In the genomic region with DNA sequence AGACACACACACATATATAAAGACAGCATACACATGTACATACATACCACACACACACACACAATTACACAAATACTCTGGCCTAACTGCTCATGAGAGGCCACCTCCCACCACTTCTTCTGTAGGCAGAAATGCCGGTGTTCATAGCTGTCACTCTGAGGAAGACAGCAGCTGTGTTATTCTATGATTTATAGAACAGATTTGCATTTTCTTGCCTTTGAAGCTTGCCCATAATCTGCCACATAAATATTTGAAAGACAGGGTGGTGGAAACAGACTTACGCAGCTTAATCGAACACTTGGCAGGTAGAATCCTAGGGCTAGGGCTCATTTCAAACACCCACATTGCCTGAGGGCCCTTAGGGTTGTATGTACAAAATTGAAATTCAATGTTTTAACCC, we compare ENCODE assay signal across 24 mouse cellular contexts. TPM values are rescaled to one million over a fixed set of nuclear protein-coding genes. Genes with fewer than 3 reads are reported as not detected.
DNase-seq lines count a peak whose midpoint lies in the region; ATAC-seq lines count a peak whose summit lies in the region.
"Had no signal": no experiment of that assay in that cellular context is flagged by ENCODE, and none has a peak within 500 bp of the region (broad histone marks: within the 10 kb centered on the region; RNA-seq: fewer than 3 reads in every experiment).

No protein-coding gene starts in this region.

- 0 out of 2 replicates have a peak, but pooled peaks cover 8% of the 10 kb centered on the region for H3K9me3 ChIP-seq in limb, embryonic 12.5 days
- H3K9me3 ChIP-seq in limb, embryonic 10.5 days (replicated peaks) = no peaks in the 10 kb centered on the region
- H3K9me3 ChIP-seq in forebrain, embryonic 12.5 days = peaks cover 3% of the 10 kb centered on the region; the same call in 1 of the 2 replicates
- no peaks in the 10 kb centered on the region for H3K9me3 ChIP-seq in forebrain, embryonic 15.5 days
- H3K9me3 ChIP-seq in midbrain, embryonic 15.5 days = no peaks in the 10 kb centered on the region
- H3K9me3 ChIP-seq: kidney, embryonic 15.5 days; neural tube, embryonic 12.5 days had no signal

- H3K4me2 ChIP-seq in limb, embryonic 12.5 days = no peak overlapping the region
- H3K4me2 ChIP-seq in forebrain, embryonic 12.5 days = no peak overlapping the region
- 0 out of 2 replicates have a peak overlapping the region, but pooled peaks have one; percentile 0 for H3K4me2 ChIP-seq in forebrain, embryonic 15.5 days (replicated peaks)
- H3K4me2 ChIP-seq in midbrain, embryonic 15.5 days = no peak overlapping the region
- H3K4me2 ChIP-seq: kidney, embryonic 15.5 days; liver, embryonic 15.5 days; neural tube, embryonic 12.5 days had no signal

- H3K9ac ChIP-seq in limb, embryonic 12.5 days (replicated peaks) = no peak overlapping the region
- no peak overlapping the region for H3K9ac ChIP-seq in forebrain, embryonic 12.5 days
- no peak overlapping the region for H3K9ac ChIP-seq in forebrain, embryonic 15.5 days (replicated peaks)
- no peak overlapping the region for H3K9ac ChIP-seq in midbrain, embryonic 15.5 days
- H3K9ac ChIP-seq: kidney, embryonic 15.5 days; liver, embryonic 15.5 days; neural tube, embryonic 12.5 days had no signal

- intact Hi-C loops in heart, postnatal 25 days (cut with DNase I) = no loop called here

- H3K4me3 ChIP-seq in limb, embryonic 12.5 days (replicated peaks) = no peak overlapping the region
- no peak overlapping the region for H3K4me3 ChIP-seq in limb, embryonic 10.5 days
- no peak overlapping the region for H3K4me3 ChIP-seq in forebrain, embryonic 12.5 days (replicated peaks)
- no peak overlapping the region for H3K4me3 ChIP-seq in forebrain, embryonic 15.5 days
- no peak overlapping the region for H3K4me3 ChIP-seq in midbrain, embryonic 15.5 days
- H3K4me3 ChIP-seq: kidney, embryonic 15.5 days; liver, embryonic 15.5 days; neural tube, embryonic 12.5 days had no signal

- no peak for ATAC-seq in limb, embryonic 12.5 days (ENCODE audit: insufficient number of reproducible peaks, insufficient read depth, low FRiP score, low TSS enrichment, low read depth)
- no peak for ATAC-seq in forebrain, embryonic 12.5 days (ENCODE audit: low FRiP score)
- ATAC-seq in forebrain, embryonic 15.5 days (replicated peaks) = peak; percentile 62
- peak; percentile 71; the same call in 1 of the 2 replicates for ATAC-seq in midbrain, embryonic 15.5 days (replicated peaks)
- ATAC-seq: intestine, embryonic 16.5 days had no signal

- WGBS in limb, embryonic 12.5 days = 72% methylated on average over 3 of the region's 3 CpGs
- 83% methylated on average over 3 of the region's 3 CpGs for WGBS in limb, embryonic 10.5 days
- 87% methylated on average over 3 of the region's 3 CpGs for WGBS in forebrain, embryonic 12.5 days
- 47% methylated on average over 3 of the region's 3 CpGs for WGBS in forebrain, embryonic 15.5 days
- 46% methylated on average over 3 of the region's 3 CpGs for WGBS in midbrain, embryonic 15.5 days

- 0 out of 2 replicates have a peak overlapping the region, but pooled peaks have one; percentile 37 for H3K27ac ChIP-seq in limb, embryonic 12.5 days
- H3K27ac ChIP-seq in limb, embryonic 10.5 days = no peak overlapping the region
- 0 out of 2 replicates have a peak overlapping the region, but pooled peaks have one; percentile 1 for H3K27ac ChIP-seq in forebrain, embryonic 12.5 days
- H3K27ac ChIP-seq in forebrain, embryonic 15.5 days (replicated peaks) = peak overlapping the region; percentile 86
- H3K27ac ChIP-seq in midbrain, embryonic 15.5 days = peak overlapping the region; percentile 59
- H3K27ac ChIP-seq: kidney, embryonic 15.5 days; liver, embryonic 15.5 days; neural tube, embryonic 12.5 days had no signal

- peaks cover 34% of the 10 kb centered on the region for H3K4me1 ChIP-seq in limb, embryonic 12.5 days (replicated peaks)
- peaks cover 22% of the 10 kb centered on the region for H3K4me1 ChIP-seq in limb, embryonic 10.5 days
- 0 out of 2 replicates have a peak, but pooled peaks cover 12% of the 10 kb centered on the region for H3K4me1 ChIP-seq in forebrain, embryonic 12.5 days
- H3K4me1 ChIP-seq in forebrain, embryonic 15.5 days = peaks cover 35% of the 10 kb centered on the region
- H3K4me1 ChIP-seq in midbrain, embryonic 15.5 days = peaks cover 22% of the 10 kb centered on the region

- H3K27me3 ChIP-seq in limb, embryonic 12.5 days = no peaks in the 10 kb centered on the region
- H3K27me3 ChIP-seq in limb, embryonic 10.5 days (ENCODE audit: low read depth, poor library complexity, severe bottlenecking) = no peaks in the 10 kb centered on the region
- H3K27me3 ChIP-seq in forebrain, embryonic 12.5 days = 0 out of 2 replicates have a peak, but pooled peaks cover 7% of the 10 kb centered on the region
- H3K27me3 ChIP-seq in forebrain, embryonic 15.5 days = no peaks in the 10 kb centered on the region
- no peaks in the 10 kb centered on the region for H3K27me3 ChIP-seq in midbrain, embryonic 15.5 days (replicated peaks)
- H3K27me3 ChIP-seq: kidney, embryonic 15.5 days; liver, embryonic 15.5 days; neural tube, embryonic 12.5 days had no signal

- H3K36me3 ChIP-seq in limb, embryonic 12.5 days = no peaks in the 10 kb centered on the region
- H3K36me3 ChIP-seq in limb, embryonic 10.5 days = no peaks in the 10 kb centered on the region
- no peaks in the 10 kb centered on the region for H3K36me3 ChIP-seq in forebrain, embryonic 12.5 days (replicated peaks)
- no peaks in the 10 kb centered on the region for H3K36me3 ChIP-seq in forebrain, embryonic 15.5 days
- H3K36me3 ChIP-seq in midbrain, embryonic 15.5 days (replicated peaks) = no peaks in the 10 kb centered on the region
- H3K36me3 ChIP-seq: kidney, embryonic 15.5 days; liver, embryonic 15.5 days; neural tube, embryonic 12.5 days had no signal

- no peak for DNase-seq in limb, embryonic 10.5 days (ENCODE audit: low spot score)
- DNase-seq in cerebellum, adult 11 months = no peak
- no peak for DNase-seq in heart, postnatal 25 days (ENCODE audit: low spot score)
- no peak for DNase-seq in c-Kit-positive CD71-positive TER-119-positive erythroid progenitor cells, embryonic 14.5 days (ENCODE audit: low spot score)
- DNase-seq: adrenal gland, adult 2 months; embryo, embryonic 11 days; gastrocnemius, postnatal 10 days; heart, adult 18-20 months; heart, postnatal 4 days; right cerebral cortex, postnatal 25 days; thymus, adult 2 months had no signal

RNA-seq across cellular contexts. Expression of a gene that starts 32.6 kb away (rescaled TPM):
- polyA plus RNA-seq in limb, embryonic 12.5 days (2016; fragmentation: Nextera tagmentation; extraction: Ambion mirVana) = 95.2 and 104 TPM in 2 replicates
- 59.9 and 84.9 TPM in 2 replicates for polyA plus RNA-seq in limb, embryonic 10.5 days (2016; fragmentation: Nextera tagmentation; extraction: Ambion mirVana)
- 27.8 and 29.0 TPM in 2 replicates for polyA plus RNA-seq in forebrain, embryonic 12.5 days (2016; fragmentation: Nextera tagmentation; extraction: Ambion mirVana)
- polyA plus RNA-seq in forebrain, embryonic 15.5 days (2015; fragmentation: Nextera tagmentation; extraction: Ambion mirVana) = 87.3 and 95.0 TPM in 2 replicates
- 99.0 and 104 TPM in 2 replicates for polyA plus RNA-seq in midbrain, embryonic 15.5 days (2015; fragmentation: Nextera tagmentation; extraction: Ambion mirVana)
- total RNA-seq in heart, postnatal 25 days (2021) = 10 to 100 TPM; 11.6 to 12.5 TPM

RNA-seq across cellular contexts. Expression of a gene that starts 56.5 kb away (rescaled TPM):
- not detected in 2 replicates for polyA plus RNA-seq in limb, embryonic 12.5 days (2016; fragmentation: Nextera tagmentation; extraction: Ambion mirVana)
- not detected in 2 replicates for polyA plus RNA-seq in limb, embryonic 10.5 days (2016; fragmentation: Nextera tagmentation; extraction: Ambion mirVana)
- not detected in 2 replicates for polyA plus RNA-seq in forebrain, embryonic 12.5 days (2016; fragmentation: Nextera tagmentation; extraction: Ambion mirVana)
- polyA plus RNA-seq in forebrain, embryonic 15.5 days (2015; fragmentation: Nextera tagmentation; extraction: Ambion mirVana) = 0.15 and 0.32 TPM in 2 replicates
- 0.26 TPM in 1 of 2 replicates, not detected in the other for polyA plus RNA-seq in midbrain, embryonic 15.5 days (2015; fragmentation: Nextera tagmentation; extraction: Ambion mirVana)
- total RNA-seq in heart, postnatal 25 days (2021) = 1 to 10 TPM in 1 of 2 experiments, under 1 TPM in 1; 0.29 to 1.1 TPM
- total RNA-seq: layer of hippocampus, postnatal 14 days; left cerebral cortex, postnatal 10 days; megakaryocyte progenitor cell, adult 5-6 weeks had no signal
- polyA plus RNA-seq: heart, embryonic 14.5 days; kidney, embryonic 15.5 days; limb, embryonic 14.5 days; neural tube, embryonic 12.5 days had no signal

Comparison
In these comparisons a context has a peak if more than half of its experiments do, and no peak if none do; other contexts are left out.
1. ATAC-seq: peak in forebrain, embryonic 15.5 days (single experiment) and midbrain, embryonic 15.5 days (single experiment); none in limb, embryonic 12.5 days (single experiment) and forebrain, embryonic 12.5 days (single experiment).